Mouse (Mus musculus) spleen, adult 2 months (tissue): Measurements from ENCODE around the gene Slc7a7. TPM values are rescaled to one million over a fixed set of nuclear protein-coding genes. Genes with fewer than 3 reads are reported as not detected.

Experiments used
- DNase-seq, 2 experiments: peaks; one replicate each; pipeline versions ENCODE4 v3.0.0 to v3.0.0-alpha.2; 2012 to 2021; ENCODE audit warnings: low spot score in 2 of 2, low read depth in 1 of 2
- H3K27ac ChIP-seq: fragments of 200-500 bp; 2 replicates; pipeline ENCODE4 v1.5.1; 2012; ENCODE audit warnings: low read length, inconsistent platforms; ENCODE audit not compliant: insufficient read depth
- H3K27me3 ChIP-seq: fragments of 200-500 bp; 2 replicates; pipeline ENCODE4 v1.6.1; 2012; ENCODE audit warnings: mild to moderate bottlenecking, moderate library complexity, low read length, inconsistent platforms; ENCODE audit not compliant: control insufficient read depth, insufficient read depth
- H3K36me3 ChIP-seq: fragments of 200-500 bp; 2 replicates; pipeline ENCODE4 v1.6.1; 2012; ENCODE audit warnings: mild to moderate bottlenecking, low read length, inconsistent platforms; ENCODE audit not compliant: control insufficient read depth, insufficient read depth
- H3K4me1 ChIP-seq: fragments of 200-500 bp; 2 replicates; pipeline ENCODE4 v1.6.1; 2011; ENCODE audit warnings: inconsistent platforms; ENCODE audit not compliant: control insufficient read depth, insufficient read depth, insufficient read length
- H3K4me3 ChIP-seq: fragments of 200-500 bp; 2 replicates; pipeline ENCODE4 v1.5.1; 2011; ENCODE audit warnings: mild to moderate bottlenecking, inconsistent platforms; ENCODE audit not compliant: insufficient read depth, insufficient read length; ENCODE audit errors: extremely low read depth
- CTCF ChIP-seq: fragments of 200-500 bp; IDR thresholded peaks from 2 replicates; pipeline ENCODE4 v1.5.1; 2011; ENCODE audit warnings: mild to moderate bottlenecking, inconsistent platforms; ENCODE audit not compliant: insufficient read depth, insufficient read length, insufficient replicate concordance; ENCODE audit errors: extremely low read depth
- POLR2A ChIP-seq: fragments of 200-500 bp; IDR thresholded peaks from 2 replicates; pipeline ENCODE4 v1.6.1; 2011; ENCODE audit warnings: low read depth, low read length, inconsistent platforms
- WGBS: fragments of 180-500 bp; shearing (Covaris S2); methylation state at CpG from one replicate; pipeline ENCODE4 v1.1.7; 2018; 5-methylcytosine and 5-hydroxymethylcytosine counted together
- polyA plus RNA-seq: library from polyadenylated mRNA; depleted of rRNA; stranded (reverse); fragments of >200 nt; gene quantifications from 2 replicates; pipeline ENCODE4 v1.2.3, GENCODE M21; 2012

Slc7a7 gene
- polyA plus RNA-seq, 1 experiment: 31.2 TPM

- 67% methylated on average over 7 of the region's 7 CpGs for WGBS
- H3K4me1 ChIP-seq: peaks cover 4% of the 10 kb centered on the region; the same call in 1 of the 2 replicates
- TF ChIP-seq CTCF (no peak), POLR2A (no peak)
- H3K27me3 ChIP-seq: no peaks in the 10 kb centered on the region
- H3K36me3 ChIP-seq: no peaks in the 10 kb centered on the region
- DNase-seq: no peak
- no peak overlapping the region for H3K4me3 ChIP-seq
- H3K27ac ChIP-seq: peak overlapping the region; percentile 70; the same call in 1 of the 2 replicates
Measured at GRCm38 (mm10) chr14:54398528-54398916, 19.1 kb downstream of the Slc7a7 start.

- Histone ChIP-seq H3K36me3 (no peaks in the 10 kb centered on the region), H3K4me1 (peaks cover 4% of the 10 kb centered on the region; the same call in 1 of the 2 replicates), H3K4me3 (no peak overlapping the region), H3K27ac (peak overlapping the region; percentile 5; the same call in 1 of the 2 replicates), H3K27me3 (no peaks in the 10 kb centered on the region)
- WGBS: 46% methylated on average over 7 of the region's 7 CpGs
- TF ChIP-seq CTCF (no peak), POLR2A (no peak)
- DNase-seq: peak in 1 of 2 experiments; percentile 29
Measured at GRCm38 (mm10) chr14:54397872-54398527, 19.6 kb downstream of the Slc7a7 start.

GRCm38 (mm10) chr14:54396685-54397084 lies 20.9 kb downstream of the Slc7a7 start:
- H3K36me3 ChIP-seq: no peaks in the 10 kb centered on the region

GRCm38 (mm10) chr14:54394309-54394708 lies 23.3 kb downstream of the Slc7a7 start:
- Histone ChIP-seq H3K4me1 (peaks cover 4% of the 10 kb centered on the region; the same call in 1 of the 2 replicates), H3K27me3 (no peaks in the 10 kb centered on the region), H3K36me3 (no peaks in the 10 kb centered on the region), H3K27ac (no peak overlapping the region), H3K4me3 (no peak overlapping the region)
- no peak for DNase-seq
- TF ChIP-seq CTCF (no peak), POLR2A (no peak)

More at GRCm38 (mm10) chr14:54396685-54397084, 20.9 kb downstream of the Slc7a7 start:
- no peak overlapping the region for H3K27ac ChIP-seq
- no peaks in the 10 kb centered on the region for H3K27me3 ChIP-seq
- H3K4me1 ChIP-seq: peaks cover 4% of the 10 kb centered on the region; the same call in 1 of the 2 replicates
- H3K4me3 ChIP-seq: no peak overlapping the region
- DNase-seq: no peak
- no peak for TF ChIP-seq POLR2A
- no peak for TF ChIP-seq CTCF
- WGBS: 86% methylated on average over 7 of the region's 7 CpGs

- H3K27me3 ChIP-seq: no peaks in the 10 kb centered on the region
- no peak overlapping the region for H3K27ac ChIP-seq
- no peak overlapping the region for H3K4me3 ChIP-seq
- H3K4me1 ChIP-seq: no peaks in the 10 kb centered on the region; the same call in 1 of the 2 replicates
- no peaks in the 10 kb centered on the region for H3K36me3 ChIP-seq
- 78% methylated on average over 3 of the region's 3 CpGs for WGBS
- DNase-seq: no peak
- TF ChIP-seq CTCF: no peak
- no peak for TF ChIP-seq POLR2A
Measured at GRCm38 (mm10) chr14:54393794-54394193, 23.8 kb downstream of the Slc7a7 start.

- Histone ChIP-seq H3K27ac (no peak overlapping the region), H3K4me3 (no peak overlapping the region), H3K27me3 (no peaks in the 10 kb centered on the region), H3K4me1 (no peaks in the 10 kb centered on the region), H3K36me3 (no peaks in the 10 kb centered on the region)
- WGBS: 84% methylated on average over 6 of the region's 6 CpGs
- TF ChIP-seq CTCF (no peak), POLR2A (no peak)
- no peak for DNase-seq
Measured at GRCm38 (mm10) chr14:54390843-54391242, 26.7 kb downstream of the Slc7a7 start.

- DNase-seq: no peak
- H3K4me1 ChIP-seq: no peaks in the 10 kb centered on the region
- 93% methylated on average over 6 of the region's 6 CpGs for WGBS
- no peaks in the 10 kb centered on the region for H3K36me3 ChIP-seq
- no peaks in the 10 kb centered on the region for H3K27me3 ChIP-seq
- no peak overlapping the region for H3K4me3 ChIP-seq
- H3K27ac ChIP-seq: no peak overlapping the region
- no peak for TF ChIP-seq CTCF
Measured at GRCm38 (mm10) chr14:54387546-54387945, 30.0 kb downstream of the Slc7a7 start.
